Mouse (Mus musculus) heart, embryonic 16.5 days (tissue): ENCODE measurements around the gene Stat3. TPM values are rescaled to one million over a fixed set of nuclear protein-coding genes. Genes with fewer than 3 reads are reported as not detected.

Experiments used
- ATAC-seq: fragments of 200-750 bp; cut with Nextera tagmentation; replicated peaks from 2 replicates; pipeline ENCODE4 v1.8.0; 2017; ENCODE audit warnings: moderate number of reproducible peaks; ENCODE audit not compliant: insufficient read depth, low FRiP score; ENCODE audit errors: extremely low read depth
- H3K27ac ChIP-seq: fragments of 300-500 bp; sonication (generic); 2 replicates; pipeline ENCODE4 v1.5.1; 2014; ENCODE audit warnings: mild to moderate bottlenecking, low read length, control low read depth, moderate library complexity
- H3K27me3 ChIP-seq: fragments of 300-500 bp; sonication (generic); 2 replicates; pipeline ENCODE4 v1.6.1; 2014; ENCODE audit warnings: low read length, mixed read lengths; ENCODE audit not compliant: control insufficient read depth, insufficient read depth
- H3K36me3 ChIP-seq: fragments of 300-500 bp; sonication (generic); 2 replicates; pipeline ENCODE4 v1.6.1; 2014; ENCODE audit not compliant: control insufficient read depth, insufficient read depth
- H3K4me1 ChIP-seq: fragments of 300-500 bp; sonication (generic); 2 replicates; pipeline ENCODE4 v1.6.1; 2014; ENCODE audit warnings: low read length, mixed read lengths; ENCODE audit not compliant: control insufficient read depth, insufficient read depth
- H3K4me2 ChIP-seq: fragments of 300-500 bp; sonication (generic); 2 replicates; pipeline ENCODE4 v1.6.1; 2014; ENCODE audit warnings: low read depth, mild to moderate bottlenecking, control low read depth, low read length
- H3K4me3 ChIP-seq: fragments of 300-500 bp; sonication (generic); 2 replicates; pipeline ENCODE4 v1.5.1; 2014; ENCODE audit warnings: mild to moderate bottlenecking, control low read depth, low read length
- H3K9ac ChIP-seq: fragments of 300-500 bp; sonication (generic); 2 replicates; pipeline ENCODE4 v1.6.1; 2014; ENCODE audit warnings: low read length, control low read depth
- H3K9me3 ChIP-seq: fragments of 300-500 bp; sonication (generic); replicated peaks from 2 replicates; pipeline ENCODE4 v1.6.1; 2016; ENCODE audit warnings: low read length; ENCODE audit not compliant: control insufficient read depth
- WGBS: fragments of 180-500 bp; shearing (Covaris S2); extraction: QIAGEN DNeasy Blood & Tissue Kit; methylation state at CpG from one replicate; pipeline ENCODE4 v1.1.7; 2014; 5-methylcytosine and 5-hydroxymethylcytosine counted together
- polyA plus RNA-seq: library from polyadenylated mRNA; unstranded; fragments of >200 nt; fragmentation: Nextera tagmentation; extraction: Ambion mirVana; gene quantifications from 2 replicates; pipeline ENCODE4 v1.2.1, GENCODE M21; 2015

Stat3 gene
- polyA plus RNA-seq, 1 experiment from 2014 or later, result 64.9 TPM

GRCm38 (mm10) chr11:100967881-100968420, 28.6 kb upstream of the Stat3 start:
- WGBS, result 42% methylated on average over 5 of the region's 5 CpGs
- Histone ChIP-seq H3K9me3 (no peaks in the 10 kb centered on the region), H3K4me2 (peak overlapping the region; percentile 76), H3K4me3 (peak overlapping the region; percentile 81), H3K4me1 (peaks cover 55% of the 10 kb centered on the region), H3K27ac (peak overlapping the region; percentile 98), H3K36me3 (peaks cover 12% of the 10 kb centered on the region), H3K27me3 (no peaks in the 10 kb centered on the region), H3K9ac (peak overlapping the region; percentile 99)
- ATAC-seq, result no peak

DNA sequence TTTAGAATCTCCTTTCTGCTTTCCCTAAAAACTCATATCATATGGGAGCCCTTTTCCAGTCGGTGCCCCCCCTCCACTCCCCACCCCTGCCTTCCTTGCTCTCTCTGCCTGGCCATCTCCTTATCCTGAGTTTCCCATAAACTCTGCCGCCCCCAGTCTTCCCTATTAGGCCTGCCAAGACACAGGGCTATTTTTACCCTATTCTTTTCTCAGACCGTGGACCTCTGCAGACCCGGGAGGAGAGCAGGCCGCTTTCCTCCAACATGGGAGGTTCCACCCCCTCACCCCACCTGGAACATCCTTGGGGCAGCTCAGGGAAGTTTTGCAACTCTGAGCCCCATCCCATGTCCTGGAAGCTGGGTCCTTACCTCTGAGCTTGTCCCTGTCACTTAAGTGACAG, 28.0 kb upstream of the Stat3 start:
- Histone ChIP-seq H3K4me3 (peak overlapping the region; percentile 81), H3K9me3 (no peaks in the 10 kb centered on the region), H3K4me1 (peaks cover 61% of the 10 kb centered on the region), H3K27ac (peak overlapping the region; percentile 98), H3K9ac (peak overlapping the region; percentile 99), H3K4me2 (peak overlapping the region; percentile 76), H3K36me3 (peaks cover 12% of the 10 kb centered on the region), H3K27me3 (no peaks in the 10 kb centered on the region)
- WGBS, result 14% methylated on average over 5 of the region's 5 CpGs
- no peak for ATAC-seq

DNA sequence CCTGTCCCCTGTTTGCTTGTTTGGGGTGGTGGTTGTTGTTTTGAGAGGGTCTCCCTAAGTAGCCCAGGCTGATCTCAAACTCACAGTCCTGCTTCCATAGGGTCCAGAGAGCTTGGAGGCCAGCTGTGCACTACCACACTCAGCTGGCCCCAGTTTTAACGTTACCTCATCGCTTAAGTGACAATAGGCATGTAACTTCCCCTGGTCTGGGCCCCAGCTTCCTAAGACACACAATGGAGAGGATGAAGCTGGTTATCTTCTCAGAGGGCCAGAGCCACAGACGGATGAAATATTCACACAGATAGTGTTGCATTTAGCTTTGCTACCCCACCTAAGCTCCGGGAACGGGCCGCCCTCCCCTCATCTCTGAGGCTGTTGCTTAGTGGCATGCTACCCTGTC, 26.4 kb upstream of the Stat3 start:
- Histone ChIP-seq H3K27me3 (no peaks in the 10 kb centered on the region), H3K4me1 (peaks cover 62% of the 10 kb centered on the region), H3K9me3 (no peaks in the 10 kb centered on the region), H3K4me2 (peak overlapping the region; percentile 76), H3K4me3 (peak overlapping the region; percentile 81), H3K27ac (peak overlapping the region; percentile 98), H3K36me3 (peaks cover 12% of the 10 kb centered on the region), H3K9ac (peak overlapping the region; percentile 99)
- ATAC-seq, result no peak
- WGBS, result 29% methylated on average over 6 of the region's 6 CpGs

DNA sequence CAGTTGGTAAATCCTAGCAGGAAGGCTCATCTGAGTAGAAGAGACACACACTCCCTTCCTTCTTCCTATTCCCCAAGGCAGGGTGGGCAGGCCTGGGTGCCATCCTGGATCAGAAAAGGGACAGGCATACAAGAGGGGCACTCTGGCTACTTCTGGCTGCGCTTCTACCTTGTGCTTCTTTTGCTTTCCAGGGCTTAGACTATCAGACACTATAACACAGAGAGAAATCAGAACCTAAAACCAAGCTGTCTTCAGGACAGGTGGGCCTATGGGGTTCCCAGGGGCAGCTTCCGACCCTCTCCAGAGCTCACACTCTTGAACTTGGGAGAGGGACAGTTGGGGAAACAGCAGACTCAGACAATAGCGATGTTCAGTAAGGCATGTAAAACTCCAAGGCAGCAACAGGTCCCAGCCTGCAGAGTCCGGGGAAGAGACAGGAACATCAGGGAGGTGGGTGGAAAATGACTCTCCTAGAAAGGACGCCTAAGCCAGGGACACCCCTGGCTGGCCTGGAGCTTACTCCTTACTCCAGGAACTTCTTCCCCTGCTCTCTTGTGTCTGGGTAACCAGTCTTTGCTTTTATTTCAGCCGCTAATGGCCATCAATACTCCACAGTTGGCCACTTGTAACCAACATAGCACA, 25.7 kb upstream of the Stat3 start:
- Histone ChIP-seq H3K4me1 (peaks cover 70% of the 10 kb centered on the region), H3K36me3 (peaks cover 12% of the 10 kb centered on the region), H3K27me3 (no peaks in the 10 kb centered on the region), H3K27ac (peak overlapping the region; percentile 98), H3K4me2 (peak overlapping the region; percentile 76), H3K9ac (peak overlapping the region; percentile 99), H3K4me3 (no peak overlapping the region), H3K9me3 (no peaks in the 10 kb centered on the region)
- WGBS, result 73% methylated on average over 6 of the region's 6 CpGs
- ATAC-seq, result no peak

GRCm38 (mm10) chr11:100964180-100964579, 24.8 kb upstream of the Stat3 start:
- Histone ChIP-seq H3K9me3 (no peaks in the 10 kb centered on the region), H3K4me3 (no peak overlapping the region), H3K27me3 (no peaks in the 10 kb centered on the region), H3K36me3 (peaks cover 12% of the 10 kb centered on the region), H3K27ac (peak overlapping the region; percentile 98), H3K4me1 (peaks cover 78% of the 10 kb centered on the region), H3K4me2 (peak overlapping the region; percentile 3), H3K9ac (peak overlapping the region; percentile 43)
- 79% methylated on average over 7 of the region's 7 CpGs for WGBS
- ATAC-seq, result no peak

- WGBS, result 55% methylated on average over 9 of the region's 9 CpGs
- ATAC-seq, result no peak
- no peaks in the 10 kb centered on the region for H3K9me3 ChIP-seq
- peaks cover 17% of the 10 kb centered on the region for H3K36me3 ChIP-seq
- H3K4me2 ChIP-seq, result peak overlapping the region; percentile 3
- peaks cover 83% of the 10 kb centered on the region for H3K4me1 ChIP-seq
- no peaks in the 10 kb centered on the region for H3K27me3 ChIP-seq
- H3K27ac ChIP-seq, result peak overlapping the region; percentile 98
- no peak overlapping the region for H3K4me3 ChIP-seq
- H3K9ac ChIP-seq, result peak overlapping the region; percentile 43
These were observed 24.3 kb upstream of the Stat3 start for GRCm38 (mm10) chr11:100963647-100964046.

DNA sequence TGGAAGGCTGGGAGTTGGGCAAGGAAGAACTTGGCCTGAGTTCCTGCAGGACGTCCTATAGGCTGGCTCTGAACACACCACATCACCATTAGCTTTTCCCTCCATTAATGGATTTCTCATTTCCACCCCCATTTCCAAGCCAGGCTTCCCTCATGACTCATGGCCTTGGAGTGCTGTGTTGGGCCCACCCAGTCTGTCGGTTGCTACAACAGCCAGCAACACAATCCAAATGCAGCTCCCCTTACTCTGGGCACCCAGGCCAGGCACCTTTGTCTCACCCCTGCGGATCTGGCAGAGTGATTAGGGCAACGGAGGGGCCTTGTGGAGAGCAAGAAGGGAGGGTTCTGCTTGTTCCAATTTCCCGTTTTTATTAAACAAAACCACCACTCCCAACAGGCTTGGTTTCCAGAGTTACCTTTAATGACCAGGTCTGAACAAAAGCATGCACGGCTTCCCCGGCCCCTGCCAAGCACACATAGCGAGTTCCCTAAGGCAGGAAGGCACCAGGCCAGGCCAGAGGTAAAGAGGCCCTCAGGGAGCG, 23.1 kb upstream of the Stat3 start:
- Histone ChIP-seq H3K4me1 (peaks cover 93% of the 10 kb centered on the region), H3K36me3 (peaks cover 27% of the 10 kb centered on the region), H3K9ac (peak overlapping the region; percentile 43; the same call in 1 of the 2 replicates), H3K4me2 (peak overlapping the region; percentile 30; the same call in 1 of the 2 replicates), H3K4me3 (no peak overlapping the region), H3K27me3 (no peaks in the 10 kb centered on the region), H3K9me3 (no peaks in the 10 kb centered on the region), H3K27ac (peak overlapping the region; percentile 98)
- WGBS, result 35% methylated on average over 9 of the region's 9 CpGs
- peak; percentile 45; the same call in 1 of the 2 replicates for ATAC-seq

DNA sequence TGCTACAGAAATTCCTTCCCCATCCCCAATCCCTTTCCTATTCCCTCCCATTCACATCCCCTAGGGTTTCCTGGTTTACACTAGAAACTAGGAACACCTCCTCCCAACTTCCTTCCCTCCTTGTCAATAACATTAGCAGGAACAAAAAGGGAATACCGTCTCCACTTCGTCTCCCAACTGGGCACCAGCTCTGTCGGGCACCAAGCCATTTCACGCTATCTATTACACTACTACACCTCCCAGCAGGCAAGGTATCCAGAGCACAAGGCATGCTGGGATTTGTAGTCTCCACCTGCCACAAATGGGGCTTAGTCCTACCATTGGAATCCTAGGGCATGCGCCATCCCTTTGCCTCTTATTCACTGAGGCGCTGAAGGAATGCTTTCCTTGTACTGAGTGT, 21.2 kb upstream of the Stat3 start:
- peak overlapping the region; percentile 37 for H3K4me2 ChIP-seq
- no peaks in the 10 kb centered on the region for H3K27me3 ChIP-seq
- peak overlapping the region; percentile 54; the same call in 1 of the 2 replicates for H3K9ac ChIP-seq
- 11% methylated on average over 6 of the region's 6 CpGs for WGBS
- peak overlapping the region; percentile 86 for H3K27ac ChIP-seq
- no peaks in the 10 kb centered on the region for H3K9me3 ChIP-seq
- ATAC-seq, result peak; percentile 57
- peaks cover 29% of the 10 kb centered on the region for H3K36me3 ChIP-seq
- no peak overlapping the region for H3K4me3 ChIP-seq
- peaks cover 80% of the 10 kb centered on the region for H3K4me1 ChIP-seq

DNA sequence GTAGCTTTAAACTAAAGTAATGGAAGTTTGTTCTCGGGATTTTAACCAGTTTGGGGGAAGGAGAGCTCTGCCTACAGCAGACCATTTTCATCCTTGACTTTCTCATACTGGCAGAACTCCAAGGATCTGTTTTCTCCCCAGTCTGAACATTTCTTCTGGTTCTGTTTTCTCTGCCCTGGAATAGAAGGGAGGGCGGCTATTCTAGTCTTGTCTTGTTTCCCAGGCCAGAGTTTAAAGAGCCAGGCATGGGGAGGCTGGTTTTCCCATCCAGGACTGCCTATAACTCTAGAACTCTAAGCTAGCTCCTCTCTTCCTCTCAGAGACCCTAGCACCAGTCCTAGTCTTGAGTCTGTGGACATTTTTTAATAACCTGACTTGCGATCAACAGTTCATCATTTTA, 20.5 kb upstream of the Stat3 start:
- 30% methylated on average over 3 of the region's 3 CpGs for WGBS
- Histone ChIP-seq H3K4me3 (peak overlapping the region; percentile 12; the same call in 1 of the 2 replicates), H3K9ac (peak overlapping the region; percentile 54), H3K4me2 (peak overlapping the region; percentile 37), H3K4me1 (peaks cover 73% of the 10 kb centered on the region), H3K36me3 (peaks cover 30% of the 10 kb centered on the region), H3K9me3 (no peaks in the 10 kb centered on the region), H3K27ac (peak overlapping the region; percentile 86), H3K27me3 (no peaks in the 10 kb centered on the region)
- ATAC-seq, result no peak
